Mouse (Mus musculus) left cerebral cortex, postnatal 25 days (tissue): ENCODE data around the gene Olfr645. TPM values are rescaled to one million over a fixed set of nuclear protein-coding genes. Genes with fewer than 3 reads are reported as not detected.

Experiments used
- DNase-seq, 2 experiments: peaks; one replicate each; pipeline ENCODE4 v3.0.0; 2022; ENCODE audit warnings: low spot score in 2 of 2, mixed read lengths in 1 of 2
- intact Hi-C: fragments of 180-260 bp; cut with DNase I; formaldehyde crosslinking; loops from one replicate; pipeline ENCODE4 v1.15.1; 2025
- total RNA-seq, 2 experiments: library from RNA; stranded (reverse); gene quantifications; 2 replicates each; pipeline ENCODE4 v1.2.3; 2021

Olfr645 gene
- total RNA-seq: not detected

DNA sequence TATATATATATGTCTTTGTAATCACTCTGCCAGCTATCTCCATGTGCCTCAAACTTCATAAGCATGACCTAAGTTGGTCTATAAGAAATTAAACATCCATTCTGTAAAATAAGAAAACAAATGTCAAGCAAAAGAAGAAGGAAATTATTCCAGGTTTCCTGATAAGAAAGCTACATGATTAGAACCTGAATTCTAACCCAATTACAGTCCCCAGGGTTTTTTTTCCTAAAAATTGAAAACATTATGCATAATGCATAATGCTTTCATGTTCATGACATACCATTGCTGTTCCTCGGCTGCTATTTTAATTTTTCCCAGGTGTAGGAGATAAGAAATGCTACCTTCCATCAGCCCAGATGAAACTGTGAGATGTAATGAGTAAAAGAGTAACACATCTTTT is at the start of gene Olfr645:
Gene Olfr645, minus strand, starts transcription at position 101 of the 400 bp plus-strand sequence.
- intact Hi-C loops: no loop called here
- DNase-seq: no peak

DNA sequence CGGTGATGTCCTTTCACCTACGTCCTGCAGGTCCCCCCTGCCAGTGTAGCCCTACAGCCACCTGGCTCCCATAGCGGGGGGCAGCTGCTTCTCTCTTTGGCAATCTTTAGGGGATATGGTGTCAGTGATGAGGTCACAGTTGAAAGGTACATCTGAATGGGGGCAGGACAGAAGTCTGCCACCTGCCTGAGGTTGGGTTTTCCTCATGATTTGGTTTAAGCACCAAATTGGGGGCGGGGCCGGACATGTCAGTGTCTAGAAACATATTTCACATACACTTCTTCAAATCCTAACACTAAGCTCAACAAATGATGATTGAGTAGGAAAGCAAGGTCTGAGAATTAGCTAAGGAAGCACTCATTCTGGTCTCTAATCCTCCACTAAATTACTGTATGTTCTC is 44.5 kb upstream of the Olfr645 start, which contains the start of gene Ubqln5:
Gene Ubqln5, minus strand, starts transcription at position 101 of the 400 bp plus-strand sequence.
- intact Hi-C loops: no loop called here
- no peak for DNase-seq

DNA sequence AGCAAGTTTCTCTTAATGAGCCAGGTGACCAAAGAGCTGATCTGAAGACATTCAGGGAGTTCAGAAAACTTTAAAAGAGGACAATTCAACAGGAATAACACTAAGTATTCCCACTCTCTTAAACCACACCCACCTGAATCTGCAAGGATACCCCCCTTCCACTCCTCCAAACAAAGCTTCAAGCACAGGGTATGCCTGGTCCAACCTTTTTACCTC is 19.4 kb upstream of the Olfr645 start, which contains the start of gene Olfr646:
Gene Olfr646, plus strand, starts transcription at position 117 of the 216 bp plus-strand sequence.
- intact Hi-C loops: no loop called here
- no peak for DNase-seq

GRCm38 (mm10) chr7:104103913-104104756 is 18.9 kb upstream of the Olfr645 start:
- no peak for DNase-seq
- intact Hi-C loops: no loop called here

GRCm38 (mm10) chr7:104071769-104072168 is 13.5 kb downstream of the Olfr645 start, which contains the start of gene Olfr644:
Gene Olfr644, minus strand, starts transcription at chr7:104071869.
- intact Hi-C loops: no loop called here
- DNase-seq: no peak

DNA sequence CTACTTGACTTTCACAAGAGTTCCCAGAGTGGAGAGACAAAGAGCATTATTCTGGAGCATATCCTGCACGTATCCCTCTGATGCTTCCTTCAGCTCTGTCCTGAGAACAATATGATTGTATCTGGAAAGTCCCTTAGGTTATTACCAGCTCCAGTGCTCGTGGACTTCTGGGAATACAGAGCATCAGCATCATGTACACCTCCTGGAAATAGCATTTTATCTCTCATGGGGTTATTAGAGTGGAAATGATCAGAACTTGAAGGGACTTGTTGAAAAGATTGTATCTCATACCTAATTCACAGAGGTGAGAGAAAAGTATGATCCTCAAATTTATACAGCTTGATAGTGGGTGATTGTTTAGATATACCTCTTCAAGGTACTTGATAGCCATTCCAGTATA is 23.9 kb downstream of the Olfr645 start, which contains the start of gene 4930516K23Rik:
Gene 4930516K23Rik, minus strand, starts transcription at position 101 of the 400 bp plus-strand sequence.
- intact Hi-C loops: no loop called here
- no peak for DNase-seq

DNA sequence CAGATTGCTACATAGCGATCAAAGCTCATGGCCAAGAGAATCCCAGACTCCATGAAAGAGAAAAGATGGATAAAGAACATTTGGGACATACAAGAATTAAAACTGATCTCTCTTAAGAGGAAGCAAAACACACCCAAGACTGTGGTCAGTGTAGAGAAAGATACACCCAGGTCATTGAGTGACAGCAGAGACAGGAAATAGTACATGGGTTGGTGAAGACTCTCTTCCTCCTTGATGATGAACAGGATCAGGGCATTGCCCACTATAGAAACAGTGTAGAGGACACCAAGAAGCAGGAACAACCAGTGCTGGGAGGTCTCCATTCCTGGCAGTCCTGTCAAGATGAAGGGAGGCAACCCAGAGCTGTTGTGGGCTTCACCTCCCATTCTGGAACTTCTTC is 26.1 kb downstream of the Olfr645 start:
- intact Hi-C loops: no loop called here
- DNase-seq: no peak

DNA sequence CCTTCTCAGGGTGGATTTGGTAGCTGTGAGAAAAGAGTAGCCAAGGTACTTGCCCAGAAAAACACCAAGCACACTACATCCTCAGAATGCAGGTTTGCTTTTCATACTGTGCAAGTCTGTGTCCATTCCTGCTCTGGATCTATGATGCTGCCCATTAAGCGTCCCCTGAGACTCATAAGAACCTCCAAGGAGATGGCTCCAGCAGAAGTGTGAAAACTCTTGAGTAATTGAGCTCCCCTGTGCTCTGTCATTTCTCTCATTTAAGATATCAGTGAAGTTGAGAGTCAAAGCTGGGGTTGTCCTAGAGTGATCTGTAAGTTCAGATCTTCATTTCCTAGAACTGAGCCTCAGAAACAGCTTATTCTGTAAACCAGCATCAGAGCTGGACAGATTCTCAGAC is 32.7 kb downstream of the Olfr645 start, which contains the start of gene Olfr642:
Gene Olfr642, minus strand, starts transcription at position 101 of the 400 bp plus-strand sequence.
- intact Hi-C loops: no loop called here
- DNase-seq: no peak

GRCm38 (mm10) chr7:104050745-104051144 is 34.5 kb downstream of the Olfr645 start:
- no peak for DNase-seq
- intact Hi-C loops: no loop called here

- DNase-seq: no peak
- intact Hi-C loops: no loop called here
Observed at GRCm38 (mm10) chr7:104035145-104035544, 50.1 kb downstream of the Olfr645 start, which contains the start of gene Olfr641. Gene Olfr641, plus strand, starts transcription at chr7:104035445.

Other genes with a start within 250 kb of the Olfr645 start
- gene Hbb-bh2, start 244.9 kb downstream of the Olfr645 start, total RNA-seq: not detected
- gene Hbb-bh1, start 242.3 kb downstream of the Olfr645 start, total RNA-seq: not detected
- gene Hbb-y, start 232.2 kb downstream of the Olfr645 start, total RNA-seq: not detected
- not detected for gene Olfr66, start 199.2 kb downstream of the Olfr645 start, total RNA-seq
- gene Olfr64, start 191.0 kb downstream of the Olfr645 start, total RNA-seq: not detected
- gene Olfr65, start 182.0 kb downstream of the Olfr645 start, total RNA-seq: not detected
- not detected for gene Olfr631, start 156.6 kb downstream of the Olfr645 start, total RNA-seq
- not detected for gene Olfr632, start 151.1 kb downstream of the Olfr645 start, total RNA-seq
- gene Olfr633, start 141.0 kb downstream of the Olfr645 start, total RNA-seq: not detected
- under 1 TPM; 0.05 to 0.07 TPM for gene Olfr635, start 114.3 kb downstream of the Olfr645 start, total RNA-seq
- gene Olfr638, start 86.7 kb downstream of the Olfr645 start, total RNA-seq: not detected
- gene Olfr639, start 68.2 kb downstream of the Olfr645 start, total RNA-seq: under 1 TPM; 0.07 to 0.16 TPM
- gene Olfr640, start 59.9 kb downstream of the Olfr645 start, total RNA-seq: not detected
- gene Olfr641, start 50.0 kb downstream of the Olfr645 start, total RNA-seq: not detected
- gene Olfr642, start 32.8 kb downstream of the Olfr645 start, total RNA-seq: not detected
- gene 4930516K23Rik, start 24.0 kb downstream of the Olfr645 start, total RNA-seq: not detected
- gene Olfr644, start 13.6 kb downstream of the Olfr645 start, total RNA-seq: not detected
- under 1 TPM in 1 of 2 experiments, not detected in 1; 0.14 TPM for gene Olfr646, start 19.4 kb upstream of the Olfr645 start, total RNA-seq
- gene Ubqln5, start 44.4 kb upstream of the Olfr645 start, total RNA-seq: not detected
- not detected for gene Olfr643, start 51.9 kb upstream of the Olfr645 start, total RNA-seq
- not detected for gene Ubqln3, start 57.8 kb upstream of the Olfr645 start, total RNA-seq
- not detected for gene Ubqlnl, start 65.1 kb upstream of the Olfr645 start, total RNA-seq
- not detected for gene Olfm5, start 79.4 kb upstream of the Olfr645 start, total RNA-seq
- under 1 TPM; 0.41 to 0.55 TPM for gene Olfr648, start 97.9 kb upstream of the Olfr645 start, total RNA-seq
- not detected for gene Olfr649, start 110.5 kb upstream of the Olfr645 start, total RNA-seq
- under 1 TPM; 0.34 to 0.55 TPM for gene Trim6, start 133.3 kb upstream of the Olfr645 start, total RNA-seq
- gene Trim34a, start 159.0 kb upstream of the Olfr645 start, total RNA-seq: 1 to 10 TPM; 1.4 to 1.5 TPM
- gene Trim5, start 202.6 kb upstream of the Olfr645 start, total RNA-seq: under 1 TPM; 0.30 to 0.41 TPM
- gene Trim12a, start 230.0 kb upstream of the Olfr645 start, total RNA-seq: 1 to 10 TPM; 1.8 to 2.1 TPM
- gene Trim34b, start 244.0 kb upstream of the Olfr645 start, total RNA-seq: not detected